Mouse (Mus musculus): Measurements from ENCODE around the gene Psg28. TPM values are rescaled to one million over a fixed set of nuclear protein-coding genes. Genes with fewer than 3 reads are reported as not detected.
"Not testable (repeated sequence)": the region's sequence is repeated elsewhere in the genome, so short reads cannot be mapped to it uniquely, and the experiment has no call there.

The Psg28 gene
- not detected for polyA plus RNA-seq (2021)

DNA sequence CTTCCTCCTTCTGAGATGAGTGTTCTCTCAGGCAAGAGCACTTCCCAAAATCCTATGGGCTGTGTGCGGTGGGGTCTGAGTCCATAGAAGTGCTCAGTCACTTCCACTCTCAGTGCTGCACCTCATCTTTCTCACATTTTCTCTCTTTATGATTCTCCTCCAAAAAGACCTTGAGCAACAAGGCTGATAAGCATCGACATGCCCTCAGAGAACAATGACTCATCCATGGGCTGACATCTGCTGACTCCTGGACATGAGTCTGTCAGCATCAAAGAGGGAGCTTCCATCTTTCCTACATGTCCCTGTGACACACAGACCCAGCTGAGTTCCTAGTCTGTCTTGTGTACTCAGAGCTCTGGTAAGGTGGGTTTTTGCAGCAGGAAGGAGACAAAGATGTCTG is at the start of gene Psg28:
Psg28 (minus strand) TSS at position 101 of the 400 bp plus-strand sequence.
- CTCF ChIA-PET; ATAC-seq; POLR2A ChIA-PET; DNase-seq (ENCODE audit: low read depth, low spot score); H3K27me3 ChIP-seq; in situ Hi-C loops (cut with MboI; ENCODE audit: low pct_unique_long_range_greater_than_20kb): not testable (repeated sequence)

- ChIA-PET CTCF (no interaction called here), POLR2A (no interaction called here)
- DNase-seq (ENCODE audit: low read depth, low spot score) (no peak), ATAC-seq (no peak)
- no peak for TF ChIP-seq CTCF (IDR thresholded peaks at IDR 0.05)
- H3K27me3 ChIP-seq = no peaks in the 10 kb centered on the region
- in situ Hi-C loops (cut with MboI; ENCODE audit: low pct_unique_long_range_greater_than_20kb) = no loop called here
Observed at GRCm38 (mm10) chr7:18403407-18403806, 28.4 kb downstream of the Psg28 start.

DNA sequence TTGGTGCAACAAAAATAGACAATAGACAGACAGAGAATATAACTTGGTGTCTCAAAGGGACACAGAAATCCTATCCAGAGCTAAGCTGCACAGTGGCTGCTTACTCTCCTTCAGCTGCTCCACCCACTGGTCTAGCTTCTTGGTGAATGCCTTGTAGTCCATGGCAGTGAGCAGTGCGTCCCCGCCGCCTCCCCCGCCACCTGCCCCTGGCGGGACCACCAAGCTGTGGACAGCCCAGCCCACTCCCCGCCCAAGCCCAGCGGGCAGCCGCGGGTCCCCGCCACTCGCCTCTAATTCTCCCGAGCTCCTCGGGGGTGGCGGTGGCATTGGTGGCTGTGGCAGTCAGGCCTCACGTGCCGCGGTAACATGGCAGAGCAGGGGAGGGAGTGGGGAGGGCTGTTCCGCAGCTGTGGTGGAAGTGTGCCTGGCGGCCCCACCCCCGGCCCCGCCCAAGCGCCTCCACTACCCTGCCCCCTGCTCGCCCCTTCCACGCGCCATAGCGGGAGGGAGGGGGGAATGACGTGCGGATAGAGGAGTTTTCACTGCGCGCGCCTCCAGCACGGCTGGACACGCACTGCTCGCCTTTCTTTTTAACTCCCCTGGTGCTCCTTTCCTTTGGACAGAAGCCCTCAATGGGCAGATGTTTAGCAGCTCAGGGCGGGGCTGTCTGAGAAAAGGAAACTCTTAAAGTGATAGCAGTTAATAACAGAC is 29.2 kb downstream of the Psg28 start:
- DNase-seq (ENCODE audit: low read depth, low spot score) = no peak
- in situ Hi-C loops (cut with MboI; ENCODE audit: low pct_unique_long_range_greater_than_20kb) = no loop called here
- TF ChIP-seq CTCF (IDR thresholded peaks at IDR 0.05) = no peak
- ChIA-PET POLR2A (no interaction called here), CTCF (no interaction called here)
- no peak for ATAC-seq
- H3K27me3 ChIP-seq = no peaks in the 10 kb centered on the region

GRCm38 (mm10) chr7:18391483-18391882 is 40.4 kb downstream of the Psg28 start:
- ATAC-seq; H3K27me3 ChIP-seq; CTCF ChIA-PET; in situ Hi-C loops (cut with MboI; ENCODE audit: low pct_unique_long_range_greater_than_20kb); DNase-seq (ENCODE audit: low read depth, low spot score); POLR2A ChIA-PET: not testable (repeated sequence)

DNA sequence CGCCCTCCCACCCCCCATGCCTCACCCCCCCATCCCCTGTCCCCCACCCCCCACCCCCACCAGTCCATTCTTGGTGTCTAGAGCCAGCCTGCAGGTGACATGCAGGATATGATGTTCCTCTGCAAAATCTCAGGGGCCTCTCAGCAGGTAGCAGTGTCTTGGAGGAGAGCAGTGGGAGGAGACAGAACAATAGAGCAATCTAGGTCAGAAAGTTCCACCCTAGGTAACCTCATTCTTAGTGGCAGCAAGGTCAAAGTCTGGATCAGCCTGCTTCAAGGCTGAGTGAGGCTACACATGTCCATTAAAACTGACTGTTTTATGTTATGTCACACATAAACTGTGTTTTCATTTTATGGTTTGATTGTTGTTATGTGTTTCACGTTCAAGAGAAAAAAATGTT is 53.5 kb downstream of the Psg28 start:
- ATAC-seq = no peak
- no peaks in the 10 kb centered on the region for H3K27me3 ChIP-seq
- no peak for DNase-seq (ENCODE audit: low read depth, low spot score)
- ChIA-PET POLR2A (no interaction called here), CTCF (no interaction called here)
- no peak for TF ChIP-seq CTCF (IDR thresholded peaks at IDR 0.05)
- in situ Hi-C loops (cut with MboI; ENCODE audit: low pct_unique_long_range_greater_than_20kb) = no loop called here

Other genes with a start within 250 kb of the Psg28 start
- not detected for gene Mill1, start 186.7 kb downstream of the Psg28 start, polyA plus RNA-seq (2021)
- not detected for gene Psg18, start 77.0 kb downstream of the Psg28 start, polyA plus RNA-seq (2021)
- gene Psg26, start 52.1 kb upstream of the Psg28 start, polyA plus RNA-seq (2021) = not detected
- not detected for gene Psg25, start 100.2 kb upstream of the Psg28 start, polyA plus RNA-seq (2021)
- not detected for gene Psg27, start 135.3 kb upstream of the Psg28 start, polyA plus RNA-seq (2021)
- not detected for gene Psg23, start 184.5 kb upstream of the Psg28 start, polyA plus RNA-seq (2021)
- not detected for gene Psg21, start 224.7 kb upstream of the Psg28 start, polyA plus RNA-seq (2021)